Mouse (Mus musculus): ENCODE measurements at regions not wholly inside any gene's neighbourhood (a gene's known extent, or its start where the extent isn't known, plus 50 kb on each side); places are given as distances from the start of the nearest gene placed in this dataset.

- no peak for ATAC-seq (replicated peaks; ENCODE audit: poor library complexity, severe bottlenecking)
Measured at GRCm38 (mm10) chr17:9749301-9749700, 79.8 kb upstream of the Pabpc6 start.

- no peak for ATAC-seq (replicated peaks; ENCODE audit: poor library complexity, severe bottlenecking)
Measured at GRCm38 (mm10) chr17:9747893-9748292, 78.4 kb upstream of the Pabpc6 start.

GRCm38 (mm10) chr17:9743342-9743741 is 73.8 kb upstream of the Pabpc6 start:
- ATAC-seq (replicated peaks; ENCODE audit: poor library complexity, severe bottlenecking), result peak; percentile 56

GRCm38 (mm10) chr17:9741321-9741720 is 71.8 kb upstream of the Pabpc6 start:
- peak; percentile 25; the same call in 1 of the 2 replicates for ATAC-seq (replicated peaks; ENCODE audit: poor library complexity, severe bottlenecking)

- ATAC-seq (replicated peaks; ENCODE audit: poor library complexity, severe bottlenecking), result no peak
Measured at GRCm38 (mm10) chr17:9729020-9729419, 59.5 kb upstream of the Pabpc6 start.

- no peak for ATAC-seq (replicated peaks; ENCODE audit: poor library complexity, severe bottlenecking)
Measured at GRCm38 (mm10) chr17:9725704-9726469, 56.4 kb upstream of the Pabpc6 start.

GRCm38 (mm10) chr17:9723484-9723883 is 54.0 kb upstream of the Pabpc6 start:
- no peak for ATAC-seq (replicated peaks; ENCODE audit: poor library complexity, severe bottlenecking)

GRCm38 (mm10) chr17:9722709-9723108 is 53.2 kb upstream of the Pabpc6 start:
- ATAC-seq (replicated peaks; ENCODE audit: poor library complexity, severe bottlenecking), result no peak
